Mouse (Mus musculus) neural tube, embryonic 15.5 days (tissue): ENCODE data around the gene Rcc1. TPM values are rescaled to one million over a fixed set of nuclear protein-coding genes. Genes with fewer than 3 reads are reported as not detected.

Experiments
- ATAC-seq: fragments of 200-750 bp; cut with Nextera tagmentation; 2 replicates; pipeline ENCODE4 v1.8.0; 2017; ENCODE audit warnings: mild to moderate bottlenecking, moderate TSS enrichment, moderate library complexity; ENCODE audit not compliant: low FRiP score
- H3K27ac ChIP-seq: fragments of 300-500 bp; sonication (generic); replicated peaks from 2 replicates; pipeline ENCODE4 v1.5.1; 2015; ENCODE audit warnings: mild to moderate bottlenecking, inconsistent platforms
- H3K27me3 ChIP-seq: fragments of 300-500 bp; sonication (generic); replicated peaks from 2 replicates; pipeline ENCODE4 v1.6.1; 2015; ENCODE audit warnings: inconsistent platforms
- H3K36me3 ChIP-seq: fragments of 300-500 bp; sonication (generic); 2 replicates; pipeline ENCODE4 v1.6.1; 2015; ENCODE audit warnings: inconsistent platforms
- H3K4me1 ChIP-seq: fragments of 300-500 bp; sonication (generic); 2 replicates; pipeline ENCODE4 v1.6.1; 2015; ENCODE audit warnings: inconsistent platforms
- H3K4me2 ChIP-seq: fragments of 300-500 bp; sonication (generic); 2 replicates; pipeline ENCODE4 v1.6.1; 2015; ENCODE audit warnings: inconsistent platforms, mild to moderate bottlenecking, moderate library complexity
- H3K4me3 ChIP-seq: fragments of 300-500 bp; sonication (generic); replicated peaks from 2 replicates; pipeline ENCODE4 v1.5.1; 2015; ENCODE audit warnings: mild to moderate bottlenecking, inconsistent platforms
- H3K9ac ChIP-seq: fragments of 300-500 bp; sonication (generic); replicated peaks from 2 replicates; pipeline ENCODE4 v1.6.1; 2015; ENCODE audit warnings: mild to moderate bottlenecking, inconsistent platforms
- H3K9me3 ChIP-seq: fragments of 300-500 bp; sonication (generic); replicated peaks from 2 replicates; pipeline ENCODE4 v1.6.1; 2016; ENCODE audit warnings: inconsistent platforms
- WGBS: fragments of 180-500 bp; shearing (Covaris S2); methylation state at CpG from one replicate; pipeline ENCODE4 v1.1.7; 2015; ENCODE audit warnings: mixed read lengths; 5-methylcytosine and 5-hydroxymethylcytosine counted together
- polyA plus RNA-seq: library from polyadenylated mRNA; unstranded; fragments of >200 nt; fragmentation: Nextera tagmentation; extraction: Ambion mirVana; gene quantifications from 2 replicates; pipeline ENCODE4 v1.2.1, GENCODE M21; 2015

Rcc1 gene
- 28.2 and 45.5 TPM in 2 replicates for polyA plus RNA-seq

GRCm38 (mm10) chr4:132353481-132353885, at the start of gene Rcc1:
TSS of gene Rcc1 (minus strand) at chr4:132353605.
- peak; percentile 90 for ATAC-seq
- H3K9ac ChIP-seq, result peak within 1 kb of the TSS; percentile 79
- no peaks in the 10 kb centered on the region for H3K27me3 ChIP-seq
- WGBS, result 0% methylated on average over 31 of the region's 31 CpGs
- peaks cover 18% of the 10 kb centered on the region for H3K36me3 ChIP-seq
- H3K4me3 ChIP-seq, result peak within 1 kb of the TSS; percentile 86
- H3K4me1 ChIP-seq, result peaks cover 26% of the 10 kb centered on the region
- no peaks in the 10 kb centered on the region for H3K9me3 ChIP-seq
- H3K4me2 ChIP-seq, result peak within 1 kb of the TSS; percentile 90
- H3K27ac ChIP-seq, result peak within 1 kb of the TSS; percentile 93

DNA sequence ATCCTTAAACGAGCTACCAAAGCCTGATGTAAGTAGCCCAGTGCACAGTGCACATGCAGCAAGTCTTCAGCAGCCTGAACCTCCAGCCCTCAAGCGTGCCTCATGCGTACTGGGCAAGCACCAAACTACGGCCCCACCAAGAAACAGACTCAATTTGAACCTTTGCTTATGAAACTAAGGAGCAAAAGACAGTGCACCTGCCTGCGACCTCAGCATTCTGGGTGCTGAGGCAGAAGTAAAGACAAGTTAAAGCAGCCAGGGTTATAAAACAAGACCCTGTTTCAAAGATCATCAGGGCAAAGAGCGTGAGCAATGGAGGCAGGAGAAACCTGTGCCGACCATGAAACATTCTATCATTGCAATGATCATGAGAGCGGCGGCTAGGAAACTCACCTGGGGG, 47.6 kb upstream of the Rcc1 start:
- no peaks in the 10 kb centered on the region for H3K27me3 ChIP-seq
- ATAC-seq, result no peak
- no peak overlapping the region for H3K4me2 ChIP-seq
- no peaks in the 10 kb centered on the region for H3K9me3 ChIP-seq
- WGBS, result 93% methylated on average over 9 of the region's 9 CpGs
- no peak overlapping the region for H3K9ac ChIP-seq
- no peak overlapping the region for H3K27ac ChIP-seq
- 0 out of 2 replicates have a peak, but pooled peaks cover 9% of the 10 kb centered on the region for H3K4me1 ChIP-seq
- H3K4me3 ChIP-seq, result no peak overlapping the region
- H3K36me3 ChIP-seq, result no peaks in the 10 kb centered on the region

GRCm38 (mm10) chr4:132398863-132399262, 45.5 kb upstream of the Rcc1 start:
- 72% methylated on average over 5 of the region's 5 CpGs for WGBS
- H3K4me1 ChIP-seq, result 0 out of 2 replicates have a peak, but pooled peaks cover 9% of the 10 kb centered on the region
- H3K27me3 ChIP-seq, result no peaks in the 10 kb centered on the region
- no peaks in the 10 kb centered on the region for H3K9me3 ChIP-seq
- H3K4me3 ChIP-seq, result no peak overlapping the region
- 0 out of 2 replicates have a peak overlapping the region, but pooled peaks have one; percentile 5 for H3K27ac ChIP-seq
- no peak overlapping the region for H3K9ac ChIP-seq
- ATAC-seq, result no peak
- H3K36me3 ChIP-seq, result no peaks in the 10 kb centered on the region
- H3K4me2 ChIP-seq, result no peak overlapping the region

DNA sequence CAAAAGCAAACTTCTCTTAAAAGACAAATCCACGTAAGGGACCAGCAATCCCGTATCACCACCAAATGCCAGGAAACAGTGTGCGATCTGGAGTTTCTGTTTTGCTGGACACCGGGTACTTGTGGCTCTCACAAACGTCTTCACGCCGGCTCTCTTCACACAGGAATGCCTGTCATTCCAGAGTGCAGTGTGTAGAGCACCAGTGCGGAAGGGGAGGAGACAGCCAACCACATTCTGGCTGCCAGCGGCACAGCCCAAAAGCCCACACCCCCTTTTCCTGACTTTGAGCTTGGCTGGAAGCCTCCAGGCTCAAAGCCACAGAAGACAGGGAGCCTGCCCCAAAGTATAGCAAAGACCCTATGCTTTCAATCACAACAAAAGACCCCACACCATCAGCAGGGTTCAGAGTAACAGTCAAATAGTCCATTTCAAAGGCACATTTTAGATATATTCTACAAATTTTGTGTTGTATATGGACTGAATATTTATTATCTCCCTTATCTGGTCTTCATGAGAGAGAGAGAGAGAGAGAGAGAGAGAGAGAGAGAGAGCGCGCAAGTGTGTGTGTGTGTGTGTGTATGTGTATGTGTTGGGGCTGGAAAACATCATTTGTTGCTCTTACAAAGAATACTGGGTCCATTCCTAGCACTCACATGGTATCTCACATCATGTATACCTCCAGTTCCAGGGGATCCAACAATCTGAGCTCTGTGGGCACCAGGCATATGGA, 44.8 kb upstream of the Rcc1 start:
- H3K4me1 ChIP-seq, result 0 out of 2 replicates have a peak, but pooled peaks cover 9% of the 10 kb centered on the region
- H3K27me3 ChIP-seq, result no peaks in the 10 kb centered on the region

DNA sequence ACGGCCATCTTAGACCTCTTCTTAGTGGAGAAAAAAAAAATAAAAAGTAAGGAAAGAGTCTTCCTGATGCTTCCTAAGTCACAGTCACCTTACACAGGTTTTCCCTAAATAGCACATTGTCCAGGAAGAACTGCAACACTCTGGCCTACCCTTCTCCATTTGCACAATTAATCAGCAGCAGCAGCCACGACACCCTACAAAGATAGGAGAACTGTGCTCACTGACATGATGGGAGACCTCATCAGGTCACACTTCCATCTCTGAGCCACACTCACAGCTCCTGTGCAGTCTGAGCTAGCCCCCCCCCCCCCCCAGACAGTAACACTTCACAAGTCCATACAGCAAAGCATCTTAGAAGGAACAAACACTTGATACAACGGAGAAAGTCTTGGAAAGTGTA, 43.7 kb upstream of the Rcc1 start:
- 0 out of 2 replicates have a peak, but pooled peaks cover 9% of the 10 kb centered on the region for H3K4me1 ChIP-seq
- 89% methylated on average over 3 of the region's 3 CpGs for WGBS

More for the DNA sequence above, 44.8 kb upstream of the Rcc1 start:
- H3K9ac ChIP-seq, result no peak overlapping the region
- H3K9me3 ChIP-seq, result no peaks in the 10 kb centered on the region
- H3K4me3 ChIP-seq, result peak overlapping the region; percentile 17; the same call in 1 of the 2 replicates
- ATAC-seq, result no peak
- 47% methylated on average over 11 of the region's 11 CpGs for WGBS
- peak overlapping the region; percentile 43 for H3K4me2 ChIP-seq
- H3K27ac ChIP-seq, result peak overlapping the region; percentile 41; the same call in 1 of the 2 replicates
- no peaks in the 10 kb centered on the region for H3K36me3 ChIP-seq

DNA sequence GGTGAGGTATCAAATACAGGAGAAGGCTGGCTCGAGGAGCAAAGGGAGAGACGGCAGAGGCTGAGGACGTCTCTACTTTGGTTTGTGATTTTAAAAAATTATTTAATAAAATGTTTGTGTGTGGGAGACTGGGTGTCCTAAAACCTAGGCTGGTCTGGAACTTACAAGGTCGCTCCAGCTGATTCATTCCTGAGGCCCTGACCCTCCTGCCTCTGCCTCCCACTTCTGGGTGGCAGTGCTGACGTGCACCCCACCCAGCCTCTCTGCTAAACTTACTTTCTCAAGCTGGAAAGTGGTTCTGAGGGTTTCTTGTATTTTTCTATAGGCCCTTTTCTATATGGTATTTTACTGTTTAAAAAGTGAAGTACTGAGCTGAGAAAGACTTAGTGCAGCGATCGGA, 42.8 kb upstream of the Rcc1 start:
- Histone ChIP-seq H3K4me1 (0 out of 2 replicates have a peak, but pooled peaks cover 9% of the 10 kb centered on the region), H3K27ac (no peak overlapping the region), H3K4me2 (no peak overlapping the region), H3K9ac (no peak overlapping the region), H3K27me3 (no peaks in the 10 kb centered on the region), H3K9me3 (no peaks in the 10 kb centered on the region), H3K36me3 (no peaks in the 10 kb centered on the region), H3K4me3 (no peak overlapping the region)
- ATAC-seq, result no peak
- 97% methylated on average over 7 of the region's 7 CpGs for WGBS

More for the DNA sequence above, 43.7 kb upstream of the Rcc1 start:
- no peak overlapping the region for H3K9ac ChIP-seq
- no peak overlapping the region for H3K27ac ChIP-seq
- H3K4me3 ChIP-seq, result no peak overlapping the region
- H3K4me2 ChIP-seq, result no peak overlapping the region
- no peaks in the 10 kb centered on the region for H3K9me3 ChIP-seq
- H3K36me3 ChIP-seq, result no peaks in the 10 kb centered on the region
- no peaks in the 10 kb centered on the region for H3K27me3 ChIP-seq
- ATAC-seq, result no peak

DNA sequence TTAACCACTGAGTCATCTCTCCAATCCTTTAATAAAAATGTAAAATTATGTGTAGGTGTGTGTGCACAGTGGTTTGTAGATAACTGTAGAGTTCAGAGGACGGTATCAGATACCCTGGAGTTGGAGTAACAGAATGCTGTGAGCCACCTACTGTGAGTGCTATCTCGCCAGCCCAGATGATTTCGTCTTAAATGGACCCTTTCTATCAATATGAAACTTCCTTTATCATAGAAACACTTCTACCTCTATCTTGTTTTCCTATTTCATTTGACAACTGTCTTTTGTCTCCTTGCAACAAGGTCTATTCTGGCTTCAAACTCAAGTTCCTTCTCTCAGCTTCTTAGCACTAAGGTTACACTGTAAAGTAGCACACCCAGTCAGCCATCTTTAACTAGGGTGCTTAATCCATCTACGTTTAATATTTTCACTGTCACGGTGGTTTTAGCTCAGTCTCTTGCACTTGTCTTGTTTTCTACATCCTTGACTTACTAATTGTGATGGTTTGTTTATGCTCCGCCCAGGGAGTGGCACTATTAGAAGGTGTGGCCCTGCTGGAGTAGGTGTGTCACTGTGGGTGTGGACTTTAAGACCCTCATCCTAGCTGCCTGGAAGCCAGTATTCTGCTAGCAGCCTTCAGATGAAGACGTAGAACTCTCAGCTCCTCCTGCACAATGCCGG, 37.8 kb upstream of the Rcc1 start:
- Histone ChIP-seq H3K4me1 (0 out of 2 replicates have a peak, but pooled peaks cover 2% of the 10 kb centered on the region), H3K4me3 (no peak overlapping the region), H3K4me2 (no peak overlapping the region), H3K36me3 (no peaks in the 10 kb centered on the region), H3K27me3 (no peaks in the 10 kb centered on the region), H3K9me3 (no peaks in the 10 kb centered on the region), H3K27ac (no peak overlapping the region), H3K9ac (no peak overlapping the region)
- WGBS, result 95% methylated on average over 8 of the region's 8 CpGs
- ATAC-seq, result no peak

DNA sequence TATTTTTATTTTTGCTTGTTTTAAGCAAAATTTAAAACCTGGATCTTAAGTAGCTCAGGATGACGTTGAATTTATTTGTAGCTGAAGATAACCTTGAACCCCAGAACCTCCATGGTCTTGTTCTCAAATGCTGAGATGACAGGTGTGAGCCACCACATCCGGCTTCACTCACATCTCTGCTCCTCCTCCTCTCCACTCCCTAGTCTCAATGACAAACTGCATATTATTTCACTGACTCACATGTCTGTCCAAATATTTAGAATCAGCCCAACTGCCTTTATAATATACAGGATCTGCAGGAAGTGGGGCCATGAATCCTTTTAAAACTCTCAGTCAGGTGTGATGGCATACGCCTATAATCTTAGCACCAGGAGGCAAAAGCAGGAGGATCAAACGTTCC, 35.9 kb upstream of the Rcc1 start:
- WGBS, result 90% methylated on average over 4 of the region's 4 CpGs
- Histone ChIP-seq H3K27me3 (no peaks in the 10 kb centered on the region), H3K4me2 (no peak overlapping the region)

GRCm38 (mm10) chr4:132387617-132388016, 34.2 kb upstream of the Rcc1 start:
- Histone ChIP-seq H3K9me3 (no peaks in the 10 kb centered on the region), H3K4me1 (0 out of 2 replicates have a peak, but pooled peaks cover 2% of the 10 kb centered on the region), H3K4me3 (no peak overlapping the region), H3K27me3 (no peaks in the 10 kb centered on the region), H3K4me2 (no peak overlapping the region), H3K27ac (no peak overlapping the region), H3K9ac (no peak overlapping the region), H3K36me3 (no peaks in the 10 kb centered on the region)
- 87% methylated on average over 5 of the region's 5 CpGs for WGBS
- ATAC-seq, result no peak

More for the DNA sequence above, 35.9 kb upstream of the Rcc1 start:
- Histone ChIP-seq H3K9me3 (no peaks in the 10 kb centered on the region), H3K4me1 (0 out of 2 replicates have a peak, but pooled peaks cover 2% of the 10 kb centered on the region), H3K27ac (no peak overlapping the region), H3K4me3 (no peak overlapping the region), H3K9ac (no peak overlapping the region), H3K36me3 (no peaks in the 10 kb centered on the region)
- no peak for ATAC-seq

DNA sequence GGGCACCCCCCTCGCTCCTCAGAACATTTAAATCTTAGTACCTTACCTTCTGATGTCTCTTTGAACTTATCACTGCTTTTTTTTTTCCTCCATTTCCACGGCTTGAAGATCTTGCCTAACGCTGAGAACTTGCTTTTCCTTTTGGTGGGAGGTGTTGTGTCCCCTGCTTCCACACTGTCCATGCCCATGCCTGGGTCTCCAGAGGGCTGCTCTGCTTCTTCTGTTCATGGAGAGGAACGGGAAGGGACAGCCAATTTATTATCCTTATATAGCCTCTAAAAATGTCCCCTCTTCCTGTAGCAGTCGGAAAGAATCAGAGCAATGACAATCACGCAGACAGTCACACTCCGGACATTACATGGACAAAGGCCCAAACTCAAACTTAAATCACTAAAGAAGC, 33.4 kb upstream of the Rcc1 start:
- 76% methylated on average over 7 of the region's 7 CpGs for WGBS
- Histone ChIP-seq H3K4me3 (no peak overlapping the region), H3K4me1 (0 out of 2 replicates have a peak, but pooled peaks cover 2% of the 10 kb centered on the region), H3K9me3 (no peaks in the 10 kb centered on the region), H3K9ac (no peak overlapping the region), H3K27me3 (no peaks in the 10 kb centered on the region), H3K27ac (no peak overlapping the region), H3K36me3 (no peaks in the 10 kb centered on the region), H3K4me2 (no peak overlapping the region)
- no peak for ATAC-seq

DNA sequence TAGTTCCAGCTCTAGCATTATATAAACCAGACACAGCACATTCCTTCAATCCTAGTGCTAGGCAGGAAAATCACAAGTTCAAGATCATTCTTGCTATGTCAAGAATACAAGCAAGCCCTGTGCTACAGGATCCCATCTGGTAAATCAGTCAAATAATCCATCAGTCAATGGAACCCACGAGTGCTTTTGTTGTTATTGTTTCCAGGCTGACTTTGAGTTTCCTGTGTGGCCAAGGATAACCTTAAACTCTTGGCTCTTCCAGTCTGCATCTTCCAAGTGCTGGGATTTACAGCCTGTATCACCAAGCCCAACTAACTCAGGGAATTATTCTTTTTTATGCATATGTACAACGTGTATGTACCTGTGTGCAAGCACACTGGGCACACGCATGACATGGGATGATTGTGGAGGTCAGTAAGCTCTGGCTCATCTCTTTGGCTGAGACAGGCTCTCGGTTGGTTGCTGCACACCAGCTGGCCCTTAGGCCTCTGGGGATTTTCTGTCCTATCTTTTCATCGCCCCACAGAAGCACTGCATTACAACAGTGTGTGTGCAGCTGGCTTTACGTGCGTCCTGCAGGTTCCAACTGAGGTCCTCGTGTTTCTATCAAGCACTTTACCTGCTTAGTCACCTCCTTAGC, 32.5 kb upstream of the Rcc1 start:
- WGBS, result 60% methylated on average over 8 of the region's 8 CpGs
- Histone ChIP-seq H3K4me3 (no peak overlapping the region), H3K36me3 (no peaks in the 10 kb centered on the region), H3K27me3 (no peaks in the 10 kb centered on the region), H3K9me3 (no peaks in the 10 kb centered on the region), H3K27ac (no peak overlapping the region), H3K4me2 (no peak overlapping the region), H3K9ac (no peak overlapping the region), H3K4me1 (0 out of 2 replicates have a peak, but pooled peaks cover 2% of the 10 kb centered on the region)
- ATAC-seq, result no peak
